Mouse (Mus musculus): Measurements from ENCODE around the gene Mcl1. TPM values are rescaled to one million over a fixed set of nuclear protein-coding genes. Genes with fewer than 3 reads are reported as not detected.

Mcl1 gene
- total and polyA plus RNA-seq, 3 experiments = 39.1 to 139 (median 134) TPM

GRCm38 (mm10) chr3:95664940-95665352, 6.4 kb downstream of the Mcl1 start:
- H3K27ac ChIP-seq = peak overlapping the region; percentile 99
- TF ChIP-seq EP300 (IDR thresholded peaks at IDR 0.05; ENCODE audit: insufficient read depth, low read depth, low read length) = no peak
- TF ChIP-seq CTCF (IDR thresholded peaks at IDR 0.05) = no peak
- TF ChIP-seq POLR2A (IDR thresholded peaks at IDR 0.05; ENCODE audit: insufficient read depth, low read depth, low read length) = no peak
- no peaks in the 10 kb centered on the region for H3K27me3 ChIP-seq (ENCODE audit: control insufficient read depth, insufficient read depth, low read length)
- intact Hi-C loops (cut with DNase I) = no loop called here
- H3K9ac ChIP-seq (ENCODE audit: low read depth, low read length) = peak overlapping the region; percentile 39
- DNase-seq = no peak
- H3K4me1 ChIP-seq (ENCODE audit: control insufficient read depth, insufficient read depth, low read length) = peaks cover 44% of the 10 kb centered on the region
- H3K79me2 ChIP-seq (replicated peaks; ENCODE audit: control insufficient read depth, insufficient read depth, low read length) = peaks cover 7% of the 10 kb centered on the region
- WGBS = 80% methylated on average over 4 of the region's 4 CpGs
- H3K36me3 ChIP-seq (ENCODE audit: control insufficient read depth, insufficient read depth, low read length) = peaks cover 76% of the 10 kb centered on the region
- no peak overlapping the region for H3K4me3 ChIP-seq

DNA sequence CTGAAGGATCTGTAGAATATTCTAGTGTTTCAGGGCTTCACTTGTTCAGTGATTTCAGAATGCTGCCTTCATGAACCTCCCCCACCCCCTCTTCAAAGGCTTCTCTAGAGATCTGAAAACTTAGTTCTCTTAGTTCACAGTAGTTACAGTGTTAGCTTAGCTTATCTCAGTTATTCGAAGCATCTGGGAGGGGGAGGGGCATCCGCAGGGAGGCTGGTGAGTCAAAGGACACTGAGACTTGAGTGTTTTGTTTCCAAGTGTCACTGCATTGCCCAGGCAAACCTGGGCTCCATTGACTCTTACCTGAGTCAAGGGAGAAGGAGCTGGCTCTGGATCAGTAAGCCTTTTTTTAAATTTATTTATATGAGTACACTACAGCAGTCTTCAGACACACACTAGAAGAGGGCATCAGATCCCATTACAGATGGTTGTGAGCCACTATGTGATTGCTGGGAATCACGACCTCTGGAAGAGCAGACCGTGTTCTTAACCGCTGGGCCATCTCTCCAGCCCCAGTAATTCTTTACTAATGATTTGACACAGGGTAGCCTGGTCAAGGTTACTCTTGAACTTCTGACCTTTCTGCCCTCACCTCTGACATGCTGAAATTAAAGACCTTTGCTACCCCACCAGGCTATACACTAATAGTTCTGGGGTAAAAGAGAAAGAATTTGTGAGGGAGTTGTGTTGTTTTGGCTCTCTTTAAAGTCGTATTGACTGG, 7.7 kb downstream of the Mcl1 start:
- peak overlapping the region; percentile 2; the same call in 1 of the 2 replicates for H3K4me3 ChIP-seq
- WGBS = 19% methylated on average over 6 of the region's 6 CpGs
- peaks cover 62% of the 10 kb centered on the region for H3K36me3 ChIP-seq (ENCODE audit: control insufficient read depth, insufficient read depth, low read length)
- no peaks in the 10 kb centered on the region for H3K27me3 ChIP-seq (ENCODE audit: control insufficient read depth, insufficient read depth, low read length)
- peaks cover 8% of the 10 kb centered on the region for H3K79me2 ChIP-seq (replicated peaks; ENCODE audit: control insufficient read depth, insufficient read depth, low read length)
- H3K9ac ChIP-seq (ENCODE audit: low read depth, low read length) = no peak overlapping the region
- intact Hi-C loops (cut with DNase I) = no loop called here
- peak; percentile 69 to 80 for DNase-seq
- peak overlapping the region; percentile 99 for H3K27ac ChIP-seq
- TF ChIP-seq EP300 (IDR thresholded peaks at IDR 0.05; ENCODE audit: insufficient read depth, low read depth, low read length) (peak; percentile 91), POLR2A (IDR thresholded peaks at IDR 0.05; ENCODE audit: insufficient read depth, low read depth, low read length) (peak; percentile 63), CTCF (IDR thresholded peaks at IDR 0.05) (no peak)
- peaks cover 45% of the 10 kb centered on the region for H3K4me1 ChIP-seq (ENCODE audit: control insufficient read depth, insufficient read depth, low read length)

DNA sequence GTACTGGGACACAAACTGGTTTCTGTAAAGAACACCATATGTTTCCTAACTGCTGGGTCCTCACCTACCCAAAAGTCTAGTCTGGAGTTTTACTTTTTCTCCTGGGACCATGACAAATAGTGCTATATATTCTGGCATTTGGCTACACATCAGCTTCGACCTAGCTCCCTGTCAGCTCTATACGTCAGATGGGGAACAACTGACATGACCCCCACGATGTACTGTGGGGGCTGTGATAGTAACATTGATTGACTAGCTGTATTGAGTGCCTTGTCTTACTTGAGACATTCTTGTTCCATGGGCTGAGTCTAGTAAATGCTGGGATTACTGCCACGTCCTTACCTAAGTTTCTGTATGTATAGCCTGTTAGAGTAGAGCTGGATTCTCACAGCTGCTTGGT, 8.9 kb downstream of the Mcl1 start:
- no peak for DNase-seq
- Histone ChIP-seq H3K4me3 (no peak overlapping the region), H3K79me2 (replicated peaks; ENCODE audit: control insufficient read depth, insufficient read depth, low read length) (peaks cover 10% of the 10 kb centered on the region), H3K36me3 (ENCODE audit: control insufficient read depth, insufficient read depth, low read length) (peaks cover 55% of the 10 kb centered on the region), H3K4me1 (ENCODE audit: control insufficient read depth, insufficient read depth, low read length) (peaks cover 53% of the 10 kb centered on the region), H3K27ac (peak overlapping the region; percentile 99), H3K9ac (ENCODE audit: low read depth, low read length) (peak overlapping the region; percentile 76), H3K27me3 (ENCODE audit: control insufficient read depth, insufficient read depth, low read length) (no peaks in the 10 kb centered on the region)
- 12% methylated on average over 4 of the region's 4 CpGs for WGBS
- no peak for TF ChIP-seq POLR2A (IDR thresholded peaks at IDR 0.05; ENCODE audit: insufficient read depth, low read depth, low read length)
- no peak for TF ChIP-seq EP300 (IDR thresholded peaks at IDR 0.05; ENCODE audit: insufficient read depth, low read depth, low read length)
- no peak for TF ChIP-seq CTCF (IDR thresholded peaks at IDR 0.05)
- intact Hi-C loops (cut with DNase I) = no loop called here

- TF ChIP-seq POLR2A (IDR thresholded peaks at IDR 0.05; ENCODE audit: insufficient read depth, low read depth, low read length) (0 out of 2 replicates have a peak, but pooled peaks have one; percentile 32), EP300 (IDR thresholded peaks at IDR 0.05; ENCODE audit: insufficient read depth, low read depth, low read length) (peak; percentile 84; the same call in 1 of the 2 replicates), CTCF (IDR thresholded peaks at IDR 0.05) (no peak)
- DNase-seq = peak; percentile 69 to 80
- Histone ChIP-seq H3K4me3 (no peak overlapping the region), H3K27me3 (ENCODE audit: control insufficient read depth, insufficient read depth, low read length) (no peaks in the 10 kb centered on the region), H3K27ac (peak overlapping the region; percentile 99), H3K79me2 (replicated peaks; ENCODE audit: control insufficient read depth, insufficient read depth, low read length) (peaks cover 7% of the 10 kb centered on the region; the same call in 1 of the 2 replicates), H3K36me3 (ENCODE audit: control insufficient read depth, insufficient read depth, low read length) (peaks cover 53% of the 10 kb centered on the region), H3K4me1 (ENCODE audit: control insufficient read depth, insufficient read depth, low read length) (peaks cover 54% of the 10 kb centered on the region), H3K9ac (ENCODE audit: low read depth, low read length) (peak overlapping the region; percentile 76)
- 2% methylated on average over 7 of the region's 7 CpGs for WGBS
- intact Hi-C loops (cut with DNase I) = no loop called here
These were observed 9.4 kb downstream of the Mcl1 start for GRCm38 (mm10) chr3:95668026-95668425.

DNA sequence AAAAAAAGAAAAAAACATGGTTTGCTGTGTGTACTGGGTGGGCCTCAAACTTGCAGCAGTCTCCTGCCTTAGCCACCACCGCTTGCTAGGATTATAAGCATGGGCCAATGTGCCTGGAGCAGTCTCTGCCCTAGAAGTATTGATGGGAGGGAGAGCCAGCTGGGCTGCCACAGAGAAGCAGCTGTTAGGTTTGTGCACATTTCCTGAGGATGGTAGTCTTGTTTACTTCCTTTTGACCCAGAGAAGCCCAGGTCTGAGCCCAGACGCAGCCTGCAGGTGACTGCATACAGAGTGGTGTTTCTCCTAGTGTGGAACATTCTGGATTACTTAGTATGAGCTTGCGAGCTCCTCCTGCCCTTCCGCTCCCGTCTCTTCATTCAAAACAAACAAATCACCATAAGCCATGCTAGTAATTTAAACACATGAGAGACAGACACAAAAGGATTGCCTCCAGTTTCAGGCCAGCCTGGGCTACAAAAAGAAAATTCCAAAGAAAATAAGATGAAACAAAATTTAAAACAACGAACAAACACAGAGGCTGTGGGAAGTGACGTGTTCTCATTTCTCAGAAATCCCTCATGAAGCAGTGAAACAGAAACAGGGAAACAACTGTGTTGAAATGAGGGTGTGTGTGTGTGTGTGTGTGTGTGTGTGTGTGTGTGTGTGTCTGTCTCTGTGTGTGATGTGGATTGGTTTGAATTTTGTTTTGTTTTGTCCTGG, 10.2 kb downstream of the Mcl1 start:
- intact Hi-C loops (cut with DNase I) = no loop called here
- H3K4me3 ChIP-seq = no peak overlapping the region
- H3K79me2 ChIP-seq (replicated peaks; ENCODE audit: control insufficient read depth, insufficient read depth, low read length) = peaks cover 7% of the 10 kb centered on the region; the same call in 1 of the 2 replicates
- DNase-seq = peak in 1 of 2 experiments; percentile 56
- TF ChIP-seq EP300 (IDR thresholded peaks at IDR 0.05; ENCODE audit: insufficient read depth, low read depth, low read length) = no peak
- no peak for TF ChIP-seq CTCF (IDR thresholded peaks at IDR 0.05)
- TF ChIP-seq POLR2A (IDR thresholded peaks at IDR 0.05; ENCODE audit: insufficient read depth, low read depth, low read length) = no peak
- peak overlapping the region; percentile 99 for H3K27ac ChIP-seq
- H3K27me3 ChIP-seq (ENCODE audit: control insufficient read depth, insufficient read depth, low read length) = no peaks in the 10 kb centered on the region
- H3K4me1 ChIP-seq (ENCODE audit: control insufficient read depth, insufficient read depth, low read length) = peaks cover 54% of the 10 kb centered on the region
- peak overlapping the region; percentile 29 for H3K9ac ChIP-seq (ENCODE audit: low read depth, low read length)
- WGBS = 28% methylated on average over 7 of the region's 7 CpGs
- H3K36me3 ChIP-seq (ENCODE audit: control insufficient read depth, insufficient read depth, low read length) = peaks cover 48% of the 10 kb centered on the region

All from heart, adult 2 months (tissue).